Mouse (Mus musculus): ENCODE data around the gene Stxbp4.

DNA sequence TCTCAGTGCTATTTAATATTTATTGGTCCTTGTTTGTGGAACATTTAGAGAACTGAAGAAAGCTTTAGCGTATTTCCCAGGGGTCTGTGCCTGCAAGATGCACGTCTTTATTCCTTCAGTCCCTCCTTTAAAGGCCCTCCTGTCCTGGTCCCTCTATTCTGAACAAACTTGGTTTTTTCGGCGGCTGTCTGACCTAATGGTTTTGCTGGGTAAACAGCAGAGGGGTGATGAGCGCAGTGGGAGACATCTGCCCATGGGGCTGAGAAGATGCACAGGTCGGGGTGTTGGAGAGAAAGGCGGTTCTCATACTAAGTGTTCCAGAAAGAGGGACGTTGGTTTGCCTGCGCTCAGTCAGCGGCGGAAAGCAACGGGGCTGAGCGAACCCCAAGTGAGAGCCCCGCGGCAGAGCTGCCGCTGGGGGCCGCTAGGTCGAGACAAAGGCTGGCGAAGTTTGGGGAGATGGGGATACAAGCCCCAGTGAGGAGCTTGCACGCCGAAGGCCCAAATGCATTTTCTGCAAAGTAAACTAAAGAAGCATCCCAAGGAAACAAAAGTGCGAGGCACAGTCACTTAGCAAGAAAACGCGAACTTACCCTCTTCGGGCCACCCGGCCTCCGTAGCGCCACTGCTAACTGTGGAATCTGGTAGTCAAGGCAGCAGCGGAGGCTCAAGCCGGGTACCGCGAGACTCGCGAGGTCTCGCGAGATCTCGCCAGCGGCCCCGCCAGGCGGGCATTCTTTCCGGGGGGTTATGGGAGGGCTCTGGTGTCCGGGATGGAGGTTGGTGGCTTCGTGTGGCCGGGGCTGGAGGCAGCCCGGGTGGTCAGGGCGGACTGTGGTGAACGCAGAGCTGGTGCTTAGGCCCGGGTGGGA lies at the start of gene Stxbp4, which contains the start of gene Cox11:
- peak; percentile 39; the same call in 1 of the 2 replicates for TF ChIP-seq CTCF (IDR thresholded peaks at IDR 0.05; ENCODE audit: control insufficient read depth, insufficient read depth, low read length)
- peak; percentile 69; the same call in 1 of the 2 replicates for TF ChIP-seq POLR2A (IDR thresholded peaks at IDR 0.05; ENCODE audit: borderline replicate concordance, control insufficient read depth, low read depth, low read length)
